Mouse (Mus musculus) right cerebral cortex, postnatal 36 days (tissue): ENCODE data around the gene Anln.
"Not testable (repeated sequence)": the region's sequence is repeated elsewhere in the genome, so short reads cannot be mapped to it uniquely, and the experiment has no call there.

Source experiments
- DNase-seq, 2 experiments: peaks; one replicate each; pipeline ENCODE4 v3.0.0; 2022; ENCODE audit warnings: low spot score in 2 of 2, mixed read lengths in 1 of 2

Anln gene

DNA sequence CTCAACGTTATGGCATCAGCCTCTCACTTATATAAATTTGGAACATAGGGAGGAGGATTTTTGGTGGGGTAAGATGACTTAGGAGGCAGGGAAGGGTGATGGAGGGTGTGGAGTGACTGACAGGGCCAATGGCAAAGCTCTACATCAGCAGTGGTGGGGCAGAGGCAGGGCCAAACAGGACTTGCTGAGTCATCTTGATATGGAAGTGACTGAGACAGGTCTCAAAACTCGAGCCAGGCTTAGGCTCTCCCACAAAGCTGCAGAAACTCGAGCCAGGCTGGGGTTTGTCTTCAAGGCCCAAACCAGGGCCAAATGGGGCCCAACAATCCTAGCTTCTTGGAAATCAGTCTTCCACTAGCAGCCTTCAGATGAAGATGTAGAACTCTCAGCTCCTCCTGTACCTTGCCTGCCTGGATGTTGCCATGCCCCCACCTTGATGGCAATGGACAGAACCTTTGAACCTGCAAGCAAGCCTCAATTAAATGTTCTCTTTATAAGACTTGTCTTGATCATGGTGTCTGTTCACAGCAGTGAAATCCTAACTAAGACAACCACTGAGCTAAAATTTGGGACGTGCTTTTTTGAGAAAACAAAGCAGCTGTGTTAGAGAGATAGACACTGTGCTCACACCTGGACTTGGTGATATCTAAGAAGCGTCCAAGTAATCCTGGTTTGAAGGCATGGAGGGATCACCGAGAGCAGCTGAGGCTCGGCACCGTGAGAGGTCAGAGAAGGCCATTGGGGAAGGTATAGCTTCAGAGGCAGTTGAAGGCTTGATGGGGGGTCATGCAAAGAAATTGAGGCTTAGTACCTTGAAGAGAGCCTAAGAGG, 66.4 kb downstream of the Anln start:
- no peak for DNase-seq

- no peak for DNase-seq
Observed at GRCm38 (mm10) chr9:22319109-22319508, 69.9 kb downstream of the Anln start.

GRCm38 (mm10) chr9:22316047-22316446, 72.9 kb downstream of the Anln start:
- DNase-seq, result not testable (repeated sequence)

DNA sequence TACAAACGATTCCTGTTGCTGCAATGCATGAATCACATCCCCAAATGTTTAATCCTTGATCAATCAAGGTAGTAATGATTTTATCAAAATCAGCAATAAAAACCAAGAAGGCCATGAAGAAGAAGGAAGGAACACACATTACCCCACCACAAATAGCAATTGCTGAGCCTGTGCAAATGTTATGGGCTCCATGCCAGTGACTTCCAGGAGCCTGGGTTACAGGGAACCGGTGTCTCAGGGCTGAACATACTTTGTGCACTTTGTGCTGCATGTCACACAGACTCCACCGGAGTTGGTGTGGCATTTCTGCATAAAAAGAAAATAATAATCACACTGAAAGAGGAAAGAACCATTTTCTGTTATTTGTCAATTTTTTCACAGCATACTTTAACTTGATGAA, 74.9 kb downstream of the Anln start:
- DNase-seq, result no peak

DNA sequence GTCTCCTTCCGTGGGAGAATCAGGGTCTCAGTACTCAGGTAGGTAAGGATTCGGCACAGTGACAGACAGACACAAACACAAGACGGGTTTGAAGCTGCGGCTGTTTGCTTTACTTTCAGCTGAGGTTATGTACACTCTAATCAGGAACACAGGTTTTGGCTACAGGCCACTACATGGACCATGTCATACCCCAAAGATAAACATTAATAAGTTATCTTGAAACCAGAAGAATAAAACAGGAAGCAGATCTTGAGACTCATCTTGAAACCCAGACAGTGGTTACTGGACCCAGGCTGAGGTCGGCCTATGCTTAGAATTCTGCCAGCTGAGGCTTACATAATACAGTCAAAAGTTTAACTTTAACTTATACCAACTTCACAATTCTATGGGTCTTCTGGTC, 75.8 kb downstream of the Anln start:
- no peak for DNase-seq

DNA sequence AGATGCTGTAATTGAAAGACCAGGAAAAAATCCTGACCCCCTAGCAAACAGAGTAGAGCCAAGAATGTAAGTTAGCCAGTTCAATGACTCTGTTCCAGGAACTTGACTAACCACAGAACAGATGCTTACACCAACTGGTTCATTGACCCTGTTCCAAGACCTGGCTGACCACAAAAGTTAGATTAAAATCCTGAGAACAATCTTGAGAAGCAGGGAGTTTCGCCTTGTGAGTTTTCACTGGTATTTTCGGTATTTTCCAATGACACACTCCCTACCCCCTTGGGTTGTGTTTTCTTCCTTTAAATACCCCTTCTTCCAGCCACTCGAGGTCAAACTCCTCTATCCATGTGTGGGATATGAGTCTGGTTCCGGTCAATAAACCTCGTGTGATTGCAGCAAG, 79.3 kb downstream of the Anln start:
- no peak for DNase-seq

DNA sequence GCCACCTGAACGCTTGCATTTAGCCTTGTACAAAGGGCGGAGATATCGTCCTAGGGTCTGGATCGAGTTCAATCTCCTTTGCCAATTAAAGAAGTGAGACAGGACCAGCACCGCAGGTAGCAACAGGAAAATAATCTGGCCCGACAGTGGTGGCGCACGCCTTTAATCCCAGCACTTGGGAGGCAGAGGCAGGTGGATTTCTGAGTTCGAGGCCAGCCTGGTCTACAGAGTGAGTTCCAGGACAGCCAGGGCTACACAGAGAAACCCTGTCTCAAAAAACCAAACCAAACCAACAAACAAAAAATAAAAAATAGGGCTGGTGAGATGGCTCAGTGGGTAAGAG, 81.1 kb downstream of the Anln start:
- not testable (repeated sequence) for DNase-seq

DNA sequence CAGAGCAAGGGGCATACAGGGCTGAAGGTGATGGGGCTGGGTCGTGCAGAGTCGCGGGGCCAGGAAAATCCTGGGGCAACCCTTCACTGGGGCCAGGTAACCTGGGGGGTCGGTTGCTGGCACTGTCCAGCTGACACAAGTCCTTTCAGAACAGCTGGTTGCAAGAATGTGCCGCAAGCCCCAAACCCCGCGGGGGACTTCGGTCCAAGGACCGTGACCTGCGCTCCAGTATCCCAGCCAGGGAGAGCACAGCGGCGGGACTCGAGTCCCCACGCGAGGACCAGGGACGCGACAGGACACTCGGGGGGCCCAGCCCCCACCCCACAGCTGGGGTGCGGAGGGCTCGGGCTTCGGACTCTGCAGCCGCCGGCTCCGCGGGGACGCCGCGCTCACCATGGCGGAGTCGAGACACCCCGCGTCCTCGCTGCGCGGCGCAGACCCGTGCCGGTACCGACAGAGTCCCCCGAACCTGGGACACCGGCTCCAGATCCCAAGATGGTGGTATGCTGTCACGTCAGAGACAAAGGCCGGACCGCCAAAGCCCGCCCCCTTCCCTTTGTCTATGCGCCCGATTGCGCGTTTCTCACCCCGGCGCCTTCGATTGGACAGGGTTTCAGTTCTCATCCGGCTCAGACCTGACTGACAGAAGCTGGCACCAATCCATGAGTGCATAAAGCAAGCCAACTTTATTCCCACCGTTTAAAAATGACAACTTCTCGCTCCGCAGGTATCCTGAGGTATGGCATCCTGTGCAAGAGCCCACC, 81.7 kb downstream of the Anln start, which contains the start of gene Zfp810:
Gene Zfp810 (minus strand): TSS at position 493 of the 764 bp plus-strand sequence.
- peak; percentile 93 to 94 for DNase-seq

- no peak for DNase-seq
Observed at GRCm38 (mm10) chr9:22306726-22307125, 82.3 kb downstream of the Anln start.

DNA sequence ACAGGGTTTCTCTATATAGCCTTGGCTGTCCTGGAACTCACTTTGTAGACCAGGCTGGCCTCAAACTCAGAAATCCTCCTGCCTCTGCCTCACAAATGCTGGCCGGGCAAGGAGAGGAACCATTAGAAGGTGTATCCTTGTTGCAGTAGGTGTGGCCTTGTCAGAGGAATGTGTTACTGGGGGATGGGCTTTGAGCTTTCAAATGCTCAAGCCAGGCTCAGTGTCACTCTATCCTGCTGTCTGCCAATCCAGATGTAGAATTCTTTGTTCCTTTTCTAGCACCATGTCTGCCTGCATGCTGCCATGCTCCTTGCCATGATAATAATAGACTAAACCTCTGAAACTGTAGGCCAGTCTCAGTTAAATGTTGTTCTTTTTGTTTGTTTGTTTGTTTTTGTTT, 86.8 kb downstream of the Anln start:
- no peak for DNase-seq
